Mouse (Mus musculus): Measurements from ENCODE around the gene Thrb.

DNA sequence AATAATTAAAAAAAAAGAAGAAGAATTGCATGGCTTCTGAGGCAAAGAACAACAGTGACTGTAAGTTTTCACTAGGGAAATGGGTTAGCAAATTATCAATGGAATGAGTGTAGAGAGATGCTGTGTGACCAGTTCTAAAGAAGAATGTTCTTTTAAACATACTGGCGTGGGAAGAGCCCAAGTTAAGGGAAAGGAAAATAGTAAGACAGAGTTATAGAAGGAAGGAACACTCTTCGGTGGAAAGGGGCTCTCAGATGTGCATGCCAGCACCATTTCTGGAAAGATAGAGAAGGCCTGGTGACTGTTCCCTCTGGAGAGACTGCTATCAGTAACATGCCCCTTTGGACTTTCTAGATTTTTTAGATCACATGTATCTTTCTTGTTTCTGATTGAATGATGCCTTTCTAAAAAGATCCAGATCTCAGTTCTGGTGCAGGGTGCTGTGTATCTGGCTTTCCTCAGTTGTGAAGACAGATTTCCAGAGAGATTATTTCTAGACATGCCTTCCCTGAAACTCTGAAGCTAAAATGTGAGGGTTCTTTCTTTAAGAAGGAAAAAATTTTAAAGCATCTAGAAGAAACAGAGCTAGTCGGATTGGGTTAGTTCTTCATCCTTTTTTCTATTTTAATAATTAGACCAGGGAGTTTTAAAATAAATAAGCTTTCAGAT lies 144.0 kb downstream of the Thrb start:
- TF ChIP-seq POLR2A (IDR thresholded peaks at IDR 0.05; ENCODE audit: insufficient read depth, low read length) (no peak), CTCF (IDR thresholded peaks at IDR 0.05; ENCODE audit: low read depth, low read length) (no peak), EP300 (IDR thresholded peaks at IDR 0.05; ENCODE audit: insufficient read depth, low read depth, low read length) (no peak)
